Mouse (Mus musculus): ENCODE results near the gene Taf1d. TPM values are rescaled to one million over a fixed set of nuclear protein-coding genes. Genes with fewer than 3 reads are reported as not detected.
"Not testable (repeated sequence)": the region's sequence is repeated elsewhere in the genome, so short reads cannot be mapped to it uniquely, and the experiment has no call there.

The Taf1d gene
- polyA plus RNA-seq, 1 experiment from 2014 or later, result 42.5 TPM

- no peaks in the 10 kb centered on the region for H3K27me3 ChIP-seq (ENCODE audit: control insufficient read depth, insufficient read depth, low read length)
- WGBS, result 85% methylated on average over 7 of the region's 7 CpGs
- H3K27ac ChIP-seq (replicated peaks in 1 of 2; ENCODE audit: control insufficient read depth in 1 of 2, insufficient read depth in 1 of 2, low read depth in 2 of 2, low read length in 2 of 2), result no peak overlapping the region
- H3K4me2 ChIP-seq (ENCODE audit: low read length), result no peak overlapping the region
- H3K36me3 ChIP-seq (ENCODE audit: control insufficient read depth, insufficient read depth, low read length), result peaks cover 10% of the 10 kb centered on the region; the same call in 1 of the 2 replicates
- H3K9ac ChIP-seq (ENCODE audit: low read length), result no peak overlapping the region
- no peak overlapping the region for H3K4me3 ChIP-seq (ENCODE audit: control insufficient read depth in 1 of 2, insufficient read depth in 1 of 2, low read depth in 1 of 2, low read length in 2 of 2)
- peaks cover 0 to 2% of the 10 kb centered on the region in 2 experiments; a peak in 1 of 4 replicates for H3K4me1 ChIP-seq (ENCODE audit: control insufficient read depth in 2 of 2, insufficient read depth in 2 of 2, low read length in 2 of 2)
- no peaks in the 10 kb centered on the region for H3K9me3 ChIP-seq (ENCODE audit: control insufficient read depth, low read length)
- no peak for ATAC-seq (ENCODE audit: insufficient number of reproducible peaks, insufficient read depth, low FRiP score, low read depth)
Measured at GRCm38 (mm10) chr9:15297112-15297511, 8.9 kb upstream of the Taf1d start.

GRCm38 (mm10) chr9:15298451-15298850, 7.6 kb upstream of the Taf1d start:
- WGBS, result 56% methylated on average over 2 of the region's 2 CpGs
- ATAC-seq (ENCODE audit: insufficient number of reproducible peaks, insufficient read depth, low FRiP score, low read depth), result no peak
- Histone ChIP-seq H3K9me3 (ENCODE audit: control insufficient read depth, low read length) (no peaks in the 10 kb centered on the region), H3K4me2 (ENCODE audit: low read length) (no peak overlapping the region), H3K4me3 (ENCODE audit: control insufficient read depth in 1 of 2, insufficient read depth in 1 of 2, low read depth in 1 of 2, low read length in 2 of 2) (no peak overlapping the region), H3K27ac (replicated peaks in 1 of 2; ENCODE audit: control insufficient read depth in 1 of 2, insufficient read depth in 1 of 2, low read depth in 2 of 2, low read length in 2 of 2) (no peak overlapping the region), H3K9ac (ENCODE audit: low read length) (no peak overlapping the region), H3K4me1 (ENCODE audit: control insufficient read depth in 2 of 2, insufficient read depth in 2 of 2, low read length in 2 of 2) (peaks cover 0 to 2% of the 10 kb centered on the region in 2 experiments; a peak in 1 of 4 replicates), H3K36me3 (ENCODE audit: control insufficient read depth, insufficient read depth, low read length) (peaks cover 10% of the 10 kb centered on the region; the same call in 1 of the 2 replicates), H3K27me3 (ENCODE audit: control insufficient read depth, insufficient read depth, low read length) (no peaks in the 10 kb centered on the region)

- Histone ChIP-seq H3K9ac (ENCODE audit: low read length) (no peak overlapping the region), H3K4me1 (ENCODE audit: control insufficient read depth in 2 of 2, insufficient read depth in 2 of 2, low read length in 2 of 2) (peaks cover 0 to 2% of the 10 kb centered on the region in 2 experiments; a peak in 1 of 4 replicates), H3K4me2 (ENCODE audit: low read length) (no peak overlapping the region), H3K9me3 (ENCODE audit: control insufficient read depth, low read length) (no peaks in the 10 kb centered on the region), H3K27me3 (ENCODE audit: control insufficient read depth, insufficient read depth, low read length) (no peaks in the 10 kb centered on the region), H3K36me3 (ENCODE audit: control insufficient read depth, insufficient read depth, low read length) (peaks cover 10% of the 10 kb centered on the region; the same call in 1 of the 2 replicates), H3K27ac (replicated peaks in 1 of 2; ENCODE audit: control insufficient read depth in 1 of 2, insufficient read depth in 1 of 2, low read depth in 2 of 2, low read length in 2 of 2) (no peak overlapping the region), H3K4me3 (ENCODE audit: control insufficient read depth in 1 of 2, insufficient read depth in 1 of 2, low read depth in 1 of 2, low read length in 2 of 2) (no peak overlapping the region)
- 84% methylated on average over 5 of the region's 5 CpGs for WGBS
- no peak for ATAC-seq (ENCODE audit: insufficient number of reproducible peaks, insufficient read depth, low FRiP score, low read depth)
Measured at GRCm38 (mm10) chr9:15300056-15300455, 6.0 kb upstream of the Taf1d start.

- Histone ChIP-seq H3K27me3 (ENCODE audit: control insufficient read depth, insufficient read depth, low read length) (no peaks in the 10 kb centered on the region), H3K4me1 (ENCODE audit: control insufficient read depth in 2 of 2, insufficient read depth in 2 of 2, low read length in 2 of 2) (peaks cover 0 to 2% of the 10 kb centered on the region in 2 experiments; a peak in 1 of 4 replicates), H3K27ac (replicated peaks in 1 of 2; ENCODE audit: control insufficient read depth in 1 of 2, insufficient read depth in 1 of 2, low read depth in 2 of 2, low read length in 2 of 2) (peak overlapping the region; percentile 56 to 65), H3K36me3 (ENCODE audit: control insufficient read depth, insufficient read depth, low read length) (peaks cover 10% of the 10 kb centered on the region; the same call in 1 of the 2 replicates), H3K4me2 (ENCODE audit: low read length) (peak overlapping the region; percentile 17; the same call in 1 of the 2 replicates), H3K4me3 (ENCODE audit: control insufficient read depth in 1 of 2, insufficient read depth in 1 of 2, low read depth in 1 of 2, low read length in 2 of 2) (no peak overlapping the region), H3K9ac (ENCODE audit: low read length) (0 out of 2 replicates have a peak overlapping the region, but pooled peaks have one; percentile 30), H3K9me3 (ENCODE audit: control insufficient read depth, low read length) (no peaks in the 10 kb centered on the region)
- 52% methylated on average over 6 of the region's 6 CpGs for WGBS
- no peak for ATAC-seq (ENCODE audit: insufficient number of reproducible peaks, insufficient read depth, low FRiP score, low read depth)
Measured at GRCm38 (mm10) chr9:15301399-15301798, 4.6 kb upstream of the Taf1d start.

GRCm38 (mm10) chr9:15302006-15302405, 4.0 kb upstream of the Taf1d start:
- H3K9ac ChIP-seq (ENCODE audit: low read length); H3K4me3 ChIP-seq (ENCODE audit: control insufficient read depth in 1 of 2, insufficient read depth in 1 of 2, low read depth in 1 of 2, low read length in 2 of 2); H3K36me3 ChIP-seq (ENCODE audit: control insufficient read depth, insufficient read depth, low read length); H3K4me2 ChIP-seq (ENCODE audit: low read length); ATAC-seq (ENCODE audit: insufficient number of reproducible peaks, insufficient read depth, low FRiP score, low read depth); H3K27ac ChIP-seq (replicated peaks in 1 of 2; ENCODE audit: control insufficient read depth in 1 of 2, insufficient read depth in 1 of 2, low read depth in 2 of 2, low read length in 2 of 2); H3K4me1 ChIP-seq (ENCODE audit: control insufficient read depth in 2 of 2, insufficient read depth in 2 of 2, low read length in 2 of 2); H3K27me3 ChIP-seq (ENCODE audit: control insufficient read depth, insufficient read depth, low read length); H3K9me3 ChIP-seq (ENCODE audit: control insufficient read depth, low read length): not testable (repeated sequence)
- 75% methylated on average over 6 of the region's 6 CpGs for WGBS

- H3K4me1 ChIP-seq (ENCODE audit: control insufficient read depth in 2 of 2, insufficient read depth in 2 of 2, low read length in 2 of 2), result peaks cover 2 to 10% of the 10 kb centered on the region in 2 experiments; a peak in 3 of 4 replicates
- no peak overlapping the region for H3K9ac ChIP-seq (ENCODE audit: low read length)
- no peaks in the 10 kb centered on the region for H3K9me3 ChIP-seq (ENCODE audit: control insufficient read depth, low read length)
- no peak overlapping the region for H3K27ac ChIP-seq (replicated peaks in 1 of 2; ENCODE audit: control insufficient read depth in 1 of 2, insufficient read depth in 1 of 2, low read depth in 2 of 2, low read length in 2 of 2)
- no peak overlapping the region for H3K4me3 ChIP-seq (ENCODE audit: control insufficient read depth in 1 of 2, insufficient read depth in 1 of 2, low read depth in 1 of 2, low read length in 2 of 2)
- peaks cover 5% of the 10 kb centered on the region for H3K36me3 ChIP-seq (ENCODE audit: control insufficient read depth, insufficient read depth, low read length)
- H3K4me2 ChIP-seq (ENCODE audit: low read length), result no peak overlapping the region
- H3K27me3 ChIP-seq (ENCODE audit: control insufficient read depth, insufficient read depth, low read length), result no peaks in the 10 kb centered on the region
- 69% methylated on average over 2 of the region's 2 CpGs for WGBS
- no peak for ATAC-seq (ENCODE audit: insufficient number of reproducible peaks, insufficient read depth, low FRiP score, low read depth)
Measured at GRCm38 (mm10) chr9:15302881-15303280, 3.1 kb upstream of the Taf1d start.

GRCm38 (mm10) chr9:15306398-15307119, 545 bp downstream of the Taf1d start, which contains the start of gene 4931406C07Rik:
TSS of gene 4931406C07Rik (minus strand) at chr9:15306448.
- peak within 1 kb of the TSS; percentile 90 to 93 for H3K27ac ChIP-seq (replicated peaks in 1 of 2; ENCODE audit: control insufficient read depth in 1 of 2, insufficient read depth in 1 of 2, low read depth in 2 of 2, low read length in 2 of 2)
- under 1% methylated on average over 35 of the region's 35 CpGs for WGBS
- peak within 1 kb of the TSS; percentile 98 for H3K9ac ChIP-seq (ENCODE audit: low read length)
- H3K9me3 ChIP-seq (ENCODE audit: control insufficient read depth, low read length), result no peaks in the 10 kb centered on the region
- no peaks in the 10 kb centered on the region for H3K27me3 ChIP-seq (ENCODE audit: control insufficient read depth, insufficient read depth, low read length)
- peak within 1 kb of the TSS; percentile 83 for H3K4me2 ChIP-seq (ENCODE audit: low read length)
- H3K36me3 ChIP-seq (ENCODE audit: control insufficient read depth, insufficient read depth, low read length), result peaks cover 39% of the 10 kb centered on the region
- peaks cover 0 to 17% of the 10 kb centered on the region in 2 experiments; a peak in 3 of 4 replicates for H3K4me1 ChIP-seq (ENCODE audit: control insufficient read depth in 2 of 2, insufficient read depth in 2 of 2, low read length in 2 of 2)
- H3K4me3 ChIP-seq (ENCODE audit: control insufficient read depth in 1 of 2, insufficient read depth in 1 of 2, low read depth in 1 of 2, low read length in 2 of 2), result peak within 1 kb of the TSS; percentile 84 to 92
- peak; percentile 51 for ATAC-seq (ENCODE audit: insufficient number of reproducible peaks, insufficient read depth, low FRiP score, low read depth)
